Mouse (Mus musculus): ENCODE results near the gene Frmd4a.

The Frmd4a gene

DNA sequence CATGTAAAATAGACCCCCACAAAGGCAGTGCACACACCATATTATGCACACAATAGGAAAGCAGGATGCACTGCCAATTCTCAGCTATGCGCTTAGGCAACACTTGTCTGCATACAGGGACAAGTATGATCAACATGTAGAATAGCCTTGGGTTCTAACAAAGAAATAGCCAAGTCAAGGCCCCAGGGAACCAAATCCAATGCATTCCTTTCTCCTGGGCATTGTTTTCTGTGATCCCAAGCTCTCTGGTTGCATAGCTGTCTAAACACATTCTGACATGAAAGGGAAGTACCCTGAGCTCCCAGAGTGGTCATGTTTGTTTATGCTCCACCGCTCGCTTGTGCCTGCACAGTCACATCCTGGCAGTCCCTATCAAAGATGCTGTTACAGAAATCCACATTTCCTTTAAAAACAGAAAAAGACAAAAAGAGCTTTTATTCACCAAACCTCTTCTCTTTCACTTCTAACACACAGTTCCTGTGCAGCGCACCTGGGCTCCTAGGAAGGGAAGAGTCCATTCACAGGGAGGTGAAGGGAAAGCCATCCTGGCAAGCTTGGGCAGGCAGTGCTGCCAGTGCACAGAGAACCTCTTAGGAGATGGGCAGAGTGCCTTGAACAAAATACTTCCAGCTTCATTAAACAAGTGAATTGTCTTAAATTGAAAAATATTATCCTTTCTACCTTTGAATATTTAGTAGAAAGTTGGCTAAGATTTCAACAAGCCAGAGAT lies 124.9 kb downstream of the Frmd4a start:
- peak; percentile 61 for DNase-seq

DNA sequence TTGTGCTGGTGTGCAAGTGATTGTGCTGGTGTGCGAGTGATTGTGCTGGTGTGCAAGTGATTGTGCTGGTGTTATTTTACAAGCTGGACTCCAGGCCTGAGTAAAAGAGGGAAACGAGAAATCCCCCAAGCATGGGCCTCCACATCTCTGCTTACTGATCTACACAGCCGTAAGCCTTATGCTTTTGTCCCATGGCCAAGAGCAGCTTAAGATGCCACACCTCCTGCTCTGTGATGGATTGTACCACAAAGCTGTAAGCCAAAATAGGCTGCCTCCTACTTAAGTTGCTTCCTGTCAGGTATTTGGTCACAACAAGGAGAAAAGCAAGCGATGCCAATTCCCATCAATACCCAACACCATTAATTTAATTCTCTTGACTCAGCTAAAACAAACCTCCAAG lies 126.9 kb downstream of the Frmd4a start:
- peak; percentile 17 for DNase-seq

DNA sequence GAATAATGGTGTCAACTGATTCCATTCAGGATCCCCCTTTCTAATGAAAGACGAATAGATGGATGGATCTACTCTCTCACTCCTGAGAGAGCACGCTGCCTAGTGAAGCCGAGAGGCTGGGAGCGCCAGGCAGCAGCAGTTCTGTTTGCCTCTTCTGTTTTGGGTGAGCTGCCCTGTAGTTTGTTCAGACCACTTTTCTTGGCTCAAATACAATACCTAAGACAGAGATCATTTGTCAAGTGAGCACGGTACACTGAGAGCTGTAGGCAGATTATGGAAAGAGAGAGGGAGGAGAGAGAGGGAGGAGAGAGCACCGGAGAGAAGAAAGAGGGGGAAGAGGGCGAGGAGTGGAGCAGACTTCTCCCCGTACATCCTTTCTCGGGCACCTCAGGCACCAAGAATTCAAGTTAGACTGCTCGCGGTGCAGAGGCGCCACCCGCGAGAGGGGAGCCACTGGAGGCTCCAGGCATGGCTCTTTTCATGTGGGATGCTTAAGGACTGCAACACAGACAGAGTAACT lies 135.1 kb downstream of the Frmd4a start:
- peak; percentile 80 for DNase-seq

DNA sequence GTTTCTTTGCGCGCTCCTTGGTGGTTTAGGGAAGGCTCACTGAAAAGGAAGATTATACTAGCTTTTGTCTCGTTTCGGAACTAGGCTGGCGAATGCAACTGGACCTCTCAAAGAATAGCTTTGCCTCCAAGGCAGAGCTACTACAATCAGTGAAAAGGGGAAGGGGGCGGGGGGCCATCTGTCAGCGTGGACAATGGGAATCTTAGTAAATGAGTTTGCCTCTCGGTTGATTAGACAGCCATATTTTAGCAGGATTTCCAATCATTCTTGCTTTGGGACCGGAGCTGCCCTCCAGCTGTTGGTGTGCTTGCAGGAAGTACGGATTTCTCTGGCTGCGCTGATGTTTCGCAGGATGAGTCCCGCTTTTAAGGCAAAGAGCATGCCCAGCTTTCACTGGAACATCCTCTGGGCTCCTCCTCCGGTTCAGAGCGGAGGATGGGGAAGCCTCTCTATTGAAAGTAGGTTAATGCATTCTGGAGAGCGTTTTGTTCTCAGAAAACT lies 135.7 kb downstream of the Frmd4a start:
- peak; percentile 89 for DNase-seq

DNA sequence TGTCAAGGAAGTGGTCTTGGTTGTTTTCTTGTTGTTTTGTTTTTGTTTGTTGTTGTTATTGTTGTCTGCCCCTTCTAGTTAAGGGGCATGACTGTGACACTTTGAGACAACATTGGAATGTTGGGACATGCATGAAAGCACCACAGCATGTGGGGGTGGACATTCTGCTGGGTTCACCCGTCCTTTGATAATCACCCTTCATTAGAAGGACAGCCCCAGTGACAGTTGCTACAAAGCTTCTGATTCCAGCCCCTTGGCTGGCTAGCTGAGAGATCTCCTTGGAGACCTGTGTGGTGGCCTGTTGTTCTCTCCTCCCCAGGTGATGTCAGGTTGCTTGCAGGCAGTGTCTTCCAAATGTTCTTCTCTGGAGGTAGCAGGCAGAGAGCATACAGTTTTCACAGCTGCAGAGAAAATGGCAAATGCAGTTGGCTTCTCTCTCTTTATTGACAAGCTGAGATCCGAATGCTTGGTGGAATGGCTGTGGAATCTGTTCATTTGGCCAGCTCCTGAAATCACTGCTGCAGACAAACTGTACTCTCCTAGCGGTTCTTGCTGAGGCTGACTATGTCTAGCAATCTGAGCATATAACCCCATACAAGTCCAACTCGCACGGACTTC lies 136.6 kb downstream of the Frmd4a start:
- DNase-seq, result peak; percentile 74

DNA sequence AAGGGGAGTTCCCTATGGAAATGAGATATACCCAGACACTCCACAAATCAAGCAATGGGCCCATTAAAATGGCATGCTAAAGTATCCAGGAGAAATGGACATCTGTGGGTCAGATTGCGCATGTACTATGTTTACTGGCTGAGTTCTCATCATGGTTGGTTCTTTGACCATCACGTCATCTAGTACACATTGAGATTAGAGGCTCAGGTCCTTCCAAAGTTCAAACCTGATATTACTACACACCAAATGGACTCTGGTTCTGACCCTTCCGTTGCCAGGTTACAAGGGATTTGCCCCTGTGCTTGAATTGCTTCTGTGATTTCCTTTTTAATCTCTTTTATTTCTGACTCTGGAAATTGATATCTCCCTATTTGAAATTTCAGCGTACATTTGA lies 137.1 kb downstream of the Frmd4a start:
- peak; percentile 54 for DNase-seq

DNA sequence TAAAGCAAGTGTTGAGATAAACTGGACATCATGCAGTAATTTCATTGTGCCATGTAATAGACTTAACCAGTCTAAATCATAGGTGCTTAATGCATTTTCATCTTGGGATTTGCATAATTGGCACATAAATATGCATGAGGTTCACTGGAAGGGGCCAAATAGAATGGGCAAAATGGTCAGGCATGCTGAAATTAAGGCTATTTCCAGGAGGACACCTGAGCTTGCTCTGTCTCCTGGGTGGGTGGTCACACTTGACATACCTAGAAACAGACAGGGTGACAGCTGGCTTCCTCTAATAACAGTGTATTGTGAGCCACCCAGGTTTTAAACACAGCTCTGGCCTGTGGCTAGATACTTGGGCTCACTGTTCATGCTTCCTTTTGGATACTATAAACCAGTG lies 137.9 kb downstream of the Frmd4a start:
- DNase-seq, result peak; percentile 59

DNA sequence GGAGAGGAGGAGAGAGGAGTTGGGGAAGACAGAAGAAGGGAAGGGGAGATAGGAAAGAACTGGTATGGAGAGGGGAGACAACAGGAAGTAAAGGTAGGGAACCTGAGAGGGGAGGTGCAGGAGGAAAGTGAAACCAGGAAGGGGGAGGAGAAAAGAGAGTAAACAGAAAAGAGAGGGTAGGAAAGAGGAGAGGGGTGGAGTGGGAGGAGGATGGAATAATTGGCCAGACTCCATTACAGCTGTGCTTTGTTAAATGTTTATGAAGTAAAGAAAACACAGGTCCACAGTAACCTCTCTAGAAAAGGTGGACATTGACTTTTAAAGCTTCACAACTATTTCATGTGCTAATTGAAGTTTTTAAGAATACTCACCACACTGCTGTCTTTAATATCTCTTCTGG lies 139.0 kb downstream of the Frmd4a start:
- DNase-seq, result no peak

DNA sequence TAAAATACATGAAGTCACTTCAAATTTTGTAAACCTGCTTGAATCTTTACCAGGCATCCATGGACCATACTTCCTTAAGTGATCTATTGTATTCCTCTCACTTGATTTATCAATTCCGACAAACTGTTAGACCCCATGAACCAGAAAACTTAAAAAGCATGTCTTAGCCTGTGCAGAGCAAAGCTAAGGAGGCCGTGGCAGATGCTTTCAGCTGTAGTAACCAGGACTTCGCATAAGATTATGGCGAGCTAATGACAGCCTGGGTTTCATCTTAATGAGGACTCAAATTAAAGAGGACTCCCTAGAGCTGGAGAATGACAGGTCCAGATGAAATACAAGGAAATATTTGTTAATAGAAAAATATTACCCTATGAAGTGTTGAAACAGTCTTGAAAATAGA lies 139.9 kb downstream of the Frmd4a start:
- no peak for DNase-seq

DNA sequence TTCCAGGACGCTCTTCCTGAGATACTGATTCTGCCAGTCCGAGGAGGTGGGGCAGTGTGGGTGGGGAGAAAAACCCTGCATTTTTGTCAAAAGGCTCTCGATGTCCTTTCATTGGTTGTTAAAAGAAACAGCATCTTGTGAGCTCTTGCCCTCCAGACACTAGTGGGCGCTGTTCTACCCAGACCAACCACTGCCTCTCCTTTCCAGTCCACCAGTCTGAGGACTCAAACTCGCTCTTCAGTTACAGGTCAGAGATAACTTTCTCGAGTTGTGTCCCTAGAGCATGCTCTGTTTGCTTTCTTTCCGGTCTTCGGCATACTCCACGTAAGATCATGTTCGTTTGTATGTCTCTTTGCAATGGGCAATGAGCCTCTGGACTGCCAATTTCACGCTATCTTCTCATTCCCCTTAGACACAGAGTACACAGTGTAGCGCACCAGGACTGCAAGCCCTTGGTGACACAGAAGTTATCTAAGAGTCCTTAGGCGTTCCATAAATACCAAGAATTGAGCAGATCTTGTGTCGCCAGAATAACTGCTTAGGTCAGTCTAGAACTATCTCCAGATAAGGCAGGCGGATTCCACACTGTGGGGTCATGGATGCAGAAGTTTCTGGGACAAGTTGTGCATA lies 142.2 kb downstream of the Frmd4a start:
- no peak for DNase-seq

DNA sequence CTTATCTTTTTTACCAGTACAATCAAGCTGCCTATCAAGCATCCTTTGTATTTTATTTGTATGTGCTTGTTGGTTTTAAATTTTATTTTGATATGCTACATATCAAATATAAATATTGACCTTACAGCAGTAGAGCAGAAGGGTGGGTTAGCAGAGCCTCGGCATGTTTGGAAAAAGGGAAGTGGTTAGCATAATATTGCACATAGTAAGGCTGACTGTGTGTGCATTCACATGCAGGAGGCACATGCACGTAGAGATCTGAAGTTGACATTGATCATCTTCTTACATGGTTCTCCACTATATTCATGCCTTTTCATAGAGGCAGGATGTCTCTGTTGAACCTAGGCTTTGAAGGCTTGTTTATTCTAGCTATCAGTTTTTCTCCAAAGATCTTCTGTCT lies 148.7 kb downstream of the Frmd4a start:
- peak; percentile 18 for DNase-seq

DNA sequence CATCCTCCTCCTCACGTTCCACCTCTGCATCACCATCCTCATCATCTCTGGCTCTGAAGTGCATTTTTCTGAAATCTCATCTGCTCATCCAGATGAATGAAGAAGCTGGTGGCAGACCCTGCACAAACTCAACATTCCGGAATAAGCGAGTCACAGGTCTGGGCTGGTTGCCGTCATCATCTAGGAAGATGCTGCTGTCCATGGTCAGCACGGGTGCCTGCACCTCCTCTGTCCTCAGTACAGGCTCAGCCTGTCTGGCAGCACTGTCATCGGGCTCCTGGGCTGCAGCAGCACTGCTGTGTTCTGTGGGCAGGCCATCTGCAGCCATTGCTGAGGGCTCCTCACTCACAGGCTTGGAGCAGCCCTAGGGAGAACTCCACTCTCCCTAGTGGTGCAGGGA lies 149.6 kb downstream of the Frmd4a start:
- DNase-seq, result peak; percentile 72

DNA sequence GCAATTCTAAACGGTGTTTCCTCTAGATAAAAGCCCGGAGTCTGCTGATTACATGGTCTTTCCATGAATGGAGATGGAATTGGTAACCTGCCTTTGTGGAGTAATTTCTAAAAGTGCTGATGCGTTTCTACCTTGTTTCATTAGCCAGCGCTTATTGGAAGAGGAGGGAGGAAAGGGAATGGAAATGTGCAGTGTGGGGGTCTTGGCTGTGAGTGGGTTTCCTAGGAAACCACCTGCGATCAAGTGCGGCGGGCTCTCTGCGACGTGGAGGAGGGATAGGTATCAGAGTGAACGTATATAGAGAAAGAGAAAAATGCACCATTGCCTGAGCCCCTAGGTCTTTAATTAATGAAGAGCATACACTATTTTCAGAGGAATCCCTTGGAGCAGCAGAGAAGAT lies 152.2 kb downstream of the Frmd4a start:
- no peak for DNase-seq

DNA sequence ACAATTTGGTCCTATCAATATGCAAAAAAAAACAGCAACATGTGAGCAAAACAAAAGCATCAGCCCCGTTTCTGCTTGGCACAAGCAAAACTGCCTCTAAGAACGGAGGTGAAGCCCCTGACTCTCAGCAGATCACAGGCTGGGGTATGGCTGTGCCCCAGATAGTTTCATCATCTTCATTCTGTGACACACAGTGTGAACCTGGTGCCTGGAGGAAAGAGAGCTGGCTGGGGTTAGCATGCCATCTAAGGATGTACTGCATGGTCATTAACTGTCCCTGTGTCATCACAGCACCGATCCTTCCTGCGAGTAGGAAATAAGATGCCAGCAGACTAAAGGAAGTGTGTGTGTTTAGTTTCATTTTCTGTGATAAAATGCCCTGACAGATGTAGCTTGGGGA lies 152.7 kb downstream of the Frmd4a start:
- DNase-seq, result no peak

DNA sequence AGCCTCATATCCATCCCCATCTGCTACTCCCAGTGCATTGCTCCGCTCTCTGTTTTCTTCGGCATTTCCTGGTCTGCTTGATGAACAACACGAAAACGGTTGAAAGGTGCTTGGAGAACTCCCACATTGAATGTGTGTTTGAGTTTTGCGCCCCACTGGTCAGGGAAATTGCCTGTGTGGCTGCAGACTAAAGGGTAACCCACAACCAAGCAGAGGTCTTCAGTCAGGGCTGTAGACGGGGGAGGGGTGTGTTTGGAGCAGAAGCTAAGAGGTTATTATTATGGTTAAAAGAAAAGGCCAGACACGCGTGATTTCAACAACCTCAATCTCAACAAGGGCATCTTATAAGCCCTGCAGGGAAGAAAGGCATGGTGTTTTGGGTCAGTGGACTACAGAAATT lies 167.5 kb downstream of the Frmd4a start:
- no peak for DNase-seq

DNA sequence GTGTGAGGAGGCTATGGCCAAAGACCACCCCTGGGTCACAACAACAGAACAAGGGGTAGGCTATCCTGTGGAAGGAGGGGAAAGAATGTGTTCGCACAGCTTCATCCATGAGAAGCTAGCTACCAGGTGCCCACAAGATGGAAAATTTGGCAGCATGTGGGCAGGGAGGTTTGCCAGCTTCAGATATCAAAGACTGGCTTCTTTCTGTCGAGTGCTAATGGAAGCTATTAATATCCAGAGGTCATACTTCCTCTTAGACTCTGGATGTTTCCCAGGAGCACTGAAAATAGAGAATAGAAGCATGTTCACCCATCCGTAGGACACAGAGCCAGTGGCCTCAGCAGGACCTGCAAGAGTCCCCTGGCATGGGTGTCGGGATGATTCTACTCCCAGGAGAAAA lies 170.0 kb downstream of the Frmd4a start:
- DNase-seq, result peak; percentile 96

DNA sequence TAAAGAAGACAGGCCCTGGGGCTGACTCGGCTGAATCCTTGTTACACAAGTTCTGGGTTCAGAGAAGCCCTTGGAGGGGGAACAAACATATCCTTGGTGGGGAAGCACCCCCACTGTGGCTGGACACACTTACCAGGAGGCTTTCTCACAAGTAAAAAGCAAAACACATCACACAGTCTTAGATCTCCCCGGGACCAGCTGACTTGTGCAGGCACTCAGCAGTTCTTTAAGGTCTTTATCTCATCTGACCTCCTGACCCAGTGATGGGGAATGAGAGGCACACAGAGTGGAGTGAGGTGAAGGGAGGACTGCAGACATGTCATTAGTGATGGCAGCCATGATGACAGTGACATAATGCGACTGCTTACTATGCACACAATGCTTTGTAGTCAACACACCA lies 170.8 kb downstream of the Frmd4a start:
- DNase-seq, result no peak

DNA sequence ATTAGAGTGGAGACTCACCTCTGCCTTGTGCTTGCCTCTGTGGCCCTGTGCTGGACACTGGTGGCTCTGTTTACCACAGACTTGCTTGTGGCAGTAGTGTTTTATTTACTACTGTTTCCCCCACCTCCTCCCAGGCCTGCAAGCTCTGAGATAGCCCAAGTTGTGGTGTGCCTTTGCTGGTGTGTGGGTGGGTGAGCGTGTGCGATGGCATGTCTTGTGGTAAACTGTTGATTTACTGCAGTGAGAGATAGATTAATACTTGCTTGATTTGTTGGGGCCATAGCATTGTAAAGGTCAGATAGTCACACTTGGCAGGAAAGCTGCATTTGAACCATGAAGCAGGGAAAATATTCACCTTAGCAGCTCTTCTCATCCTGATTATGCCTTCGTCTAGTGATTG lies 172.8 kb downstream of the Frmd4a start:
- DNase-seq, result no peak

DNA sequence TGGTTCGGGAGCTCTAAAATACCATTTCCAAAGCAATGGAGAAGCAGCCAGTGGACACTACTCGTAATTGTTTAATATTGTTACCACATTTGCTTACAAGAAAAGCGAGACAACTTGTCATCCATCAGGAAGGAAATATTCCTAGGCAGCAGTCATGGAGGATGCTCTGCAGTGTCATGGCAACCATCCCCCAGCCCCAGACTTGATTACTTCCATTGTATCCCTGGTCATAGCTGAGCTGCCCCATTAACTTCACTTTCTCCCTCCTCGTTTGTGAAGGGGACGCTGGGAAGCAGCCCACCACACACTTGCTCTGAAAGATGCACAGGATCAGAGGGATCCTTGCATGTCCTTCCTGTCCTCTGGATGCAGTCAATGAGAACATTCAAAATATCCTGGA lies 173.5 kb downstream of the Frmd4a start:
- DNase-seq, result no peak

DNA sequence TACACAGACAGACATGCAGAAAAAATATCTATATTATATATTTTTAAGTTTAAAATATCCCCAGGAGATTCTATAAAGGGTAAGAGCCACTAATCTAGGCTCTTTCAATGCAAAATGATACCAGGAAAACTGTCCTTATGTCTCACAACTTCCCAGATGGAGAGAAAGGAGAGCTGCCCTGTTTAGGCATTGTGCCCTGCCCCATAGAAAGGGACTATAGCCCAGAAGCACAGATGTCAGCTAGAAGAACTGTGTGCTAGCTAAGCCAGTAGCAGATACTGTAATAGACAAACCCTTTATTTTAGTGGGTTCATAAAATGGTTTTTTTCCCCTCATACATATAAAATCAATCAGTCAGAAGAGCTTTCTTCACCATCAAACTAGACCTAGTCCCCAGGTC lies 175.7 kb downstream of the Frmd4a start:
- DNase-seq, result no peak

DNA sequence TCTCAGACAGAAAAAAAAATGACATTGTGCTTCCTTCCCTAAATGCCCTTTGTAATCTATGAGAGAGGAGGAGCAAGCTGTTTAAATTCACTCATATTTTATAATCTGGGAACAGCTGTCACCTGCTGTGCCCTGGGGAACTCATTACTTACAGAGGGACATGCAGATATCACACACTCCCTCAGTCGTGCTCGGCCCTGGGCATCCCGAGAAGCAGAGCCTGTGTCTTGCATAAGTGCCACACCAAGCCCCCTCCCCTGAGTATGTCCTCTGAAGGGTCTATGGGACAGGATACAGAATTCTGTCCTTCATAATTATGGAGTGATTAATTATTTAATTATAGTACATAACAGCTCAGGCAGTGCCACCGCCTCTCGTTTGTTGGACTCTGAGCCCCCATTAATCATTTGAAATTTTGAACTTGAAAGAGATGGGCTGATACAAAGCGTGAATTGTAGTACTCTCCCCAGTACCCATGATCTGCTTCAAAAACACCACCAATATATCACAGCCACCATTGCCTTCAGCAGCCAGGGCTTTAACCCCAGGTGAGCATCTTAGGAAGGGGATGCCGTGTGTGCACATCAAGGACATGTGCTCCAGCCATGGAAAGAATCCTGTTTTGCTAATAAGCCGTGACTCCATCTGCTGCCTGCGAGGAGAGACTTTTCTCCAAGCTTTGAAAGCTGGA lies 177.0 kb downstream of the Frmd4a start:
- no peak for DNase-seq

DNA sequence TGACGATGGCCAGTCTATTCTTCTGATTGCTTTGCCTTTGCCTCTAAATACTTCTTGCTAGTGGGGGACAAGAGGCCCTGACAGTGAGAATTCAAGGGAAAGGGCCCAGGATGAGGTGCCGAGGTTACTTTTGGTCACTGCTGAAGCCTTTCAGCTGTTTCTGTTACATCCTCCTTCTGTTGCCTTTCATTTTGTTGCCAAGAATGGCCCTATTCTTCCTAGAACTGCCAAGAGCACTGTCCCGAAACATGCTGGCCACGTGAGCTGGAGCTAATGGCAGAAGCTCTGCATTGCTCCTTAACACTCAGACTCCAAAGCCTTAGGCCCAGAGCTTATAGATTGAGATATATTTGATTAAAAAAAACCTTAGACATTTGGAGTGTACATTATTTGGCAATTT lies 178.5 kb downstream of the Frmd4a start:
- DNase-seq, result peak; percentile 91

DNA sequence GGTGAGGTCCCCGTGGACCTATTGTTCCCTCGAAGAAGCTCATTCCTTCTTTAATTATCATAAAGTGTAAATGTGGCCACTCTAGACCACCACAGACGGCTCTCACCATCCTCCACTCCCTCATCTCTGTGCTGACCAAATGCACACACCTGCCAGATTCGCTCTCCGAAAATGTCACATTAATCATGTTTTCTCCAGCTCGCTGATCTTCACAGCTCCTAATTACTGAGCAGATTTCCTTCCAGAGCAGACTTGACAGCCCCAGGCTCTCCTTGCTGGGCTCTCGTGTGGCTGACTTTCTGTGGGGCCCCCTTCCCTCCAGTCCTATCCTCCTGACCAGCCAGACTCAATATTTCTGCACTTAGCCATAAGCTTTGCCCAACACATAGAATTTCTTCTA lies 191.7 kb downstream of the Frmd4a start:
- DNase-seq, result no peak

DNA sequence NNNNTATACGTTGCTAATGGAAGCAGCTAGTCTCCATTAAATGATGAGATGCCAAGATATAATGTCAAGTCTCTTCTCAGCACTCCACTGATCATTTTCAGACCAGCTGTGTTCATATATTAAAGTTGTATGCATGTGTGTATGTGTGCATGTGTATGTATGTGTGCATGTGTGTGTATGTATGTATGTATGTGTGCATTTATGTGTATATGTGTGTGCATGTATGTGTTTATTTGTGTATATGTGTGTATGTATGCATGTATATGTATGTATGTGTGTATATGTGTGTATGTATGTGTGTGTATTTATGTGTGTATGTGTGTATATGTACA lies 204.9 kb downstream of the Frmd4a start:
- DNase-seq, result no peak

Measured in heart, adult 11 months (tissue).